27 mouse cellular contexts compared by ENCODE assay signal in genomic region chr17:47574028-47574427, GRCm38 (mm10). TPM values are rescaled to one million over a fixed set of nuclear protein-coding genes. Genes with fewer than 3 reads are reported as not detected.
DNase-seq lines count a peak whose midpoint lies in the region; ATAC-seq and TF ChIP-seq lines count a peak whose summit lies in the region.
"Had no signal": no experiment of that assay in that cellular context is flagged by ENCODE, and none has a peak within 500 bp of the region (broad histone marks: within the 10 kb centered on the region; RNA-seq: fewer than 3 reads in every experiment).

No protein-coding gene starts in this region.

- no peak for TF ChIP-seq CTCF in ES-Bruce4 (IDR thresholded peaks at IDR 0.05; ENCODE audit: low read depth, low read length)
- no peak for TF ChIP-seq CTCF in lung, embryonic 14.5 days (IDR thresholded peaks at IDR 0.05; ENCODE audit: low read depth)
- TF ChIP-seq CTCF in layer of hippocampus, adult 2 months (conservative IDR thresholded peaks at IDR 0.05) = no peak

- DNase-seq in ZHBTc4 (ENCODE audit: low read depth, low spot score) = peak; percentile 19
- peak; percentile 68 for DNase-seq in lung, embryonic 14.5 days
- DNase-seq in lung, postnatal 14 days = peak; percentile 54
- DNase-seq in midbrain, embryonic 11.5 days (ENCODE audit: low spot score, missing footprints) = no peak
- DNase-seq in layer of hippocampus, adult 2 months (ENCODE audit: low spot score in 2 of 2) = no peak
- no peak for DNase-seq in adrenal gland, adult 2 months
- DNase-seq: adrenal gland, postnatal 14 days; cerebellum, adult 11 months; cerebellum, adult 9-11 months; gastrocnemius, adult 2 months; kidney, adult 8-10 months; layer of hippocampus, adult 9-11 months; right cerebral cortex, postnatal 25 days; thymus, postnatal 36 days had no signal

- H3K4me2 ChIP-seq in lung, embryonic 14.5 days = peak overlapping the region; percentile 28; the same call in 1 of the 2 replicates
- no peak overlapping the region for H3K4me2 ChIP-seq in midbrain, embryonic 11.5 days
- H3K4me2 ChIP-seq: embryonic facial prominence, embryonic 13.5 days; forebrain, embryonic 15.5 days; heart, embryonic 12.5 days; hindbrain, embryonic 12.5 days; intestine, embryonic 15.5 days had no signal

- 0 out of 2 replicates have a peak, but pooled peaks have one; percentile 17 for ATAC-seq in lung, embryonic 14.5 days (ENCODE audit: insufficient read depth)
- ATAC-seq in midbrain, embryonic 11.5 days (ENCODE audit: low FRiP score) = no peak
- ATAC-seq: forebrain, embryonic 15.5 days; hindbrain, postnatal 0 days; intestine, embryonic 15.5 days; midbrain, embryonic 16.5 days had no signal

- TF ChIP-seq POLR2A in ES-Bruce4 (IDR thresholded peaks at IDR 0.05; ENCODE audit: insufficient read depth, low read length) = no peak

- WGBS in lung, embryonic 14.5 days = 58% methylated on average over 8 of the region's 8 CpGs
- 84% methylated on average over 8 of the region's 8 CpGs for WGBS in midbrain, embryonic 11.5 days

- peak overlapping the region; percentile 39 for H3K27ac ChIP-seq in ES-Bruce4 (ENCODE audit: insufficient read depth, low read length)
- peak overlapping the region; percentile 83 for H3K27ac ChIP-seq in lung, embryonic 14.5 days (ENCODE audit: low read depth)
- no peak overlapping the region for H3K27ac ChIP-seq in midbrain, embryonic 11.5 days (ENCODE audit: low read depth, low read length)
- H3K27ac ChIP-seq in layer of hippocampus, adult 2 months = no peak overlapping the region
- H3K27ac ChIP-seq: embryonic facial prominence, embryonic 13.5 days; forebrain, embryonic 10.5 days; forebrain, embryonic 15.5 days; gastrocnemius, adult 2 months; heart, adult 2 months; hindbrain, embryonic 12.5 days; hindbrain, postnatal 0 days; intestine, embryonic 15.5 days; kidney, postnatal 0 days; liver, embryonic 14.5 days had no signal

- no peaks in the 10 kb centered on the region for H3K9me3 ChIP-seq in ES-Bruce4 (replicated peaks; ENCODE audit: control insufficient read depth, insufficient read depth, low read length, poor library complexity, severe bottlenecking)
- no peaks in the 10 kb centered on the region for H3K9me3 ChIP-seq in lung, embryonic 14.5 days (ENCODE audit: low read depth, low read length)
- no peaks in the 10 kb centered on the region for H3K9me3 ChIP-seq in midbrain, embryonic 11.5 days (ENCODE audit: control insufficient read depth, low read length)
- H3K9me3 ChIP-seq: embryonic facial prominence, embryonic 13.5 days; forebrain, embryonic 10.5 days; forebrain, embryonic 15.5 days; heart, embryonic 12.5 days; hindbrain, embryonic 12.5 days; intestine, embryonic 15.5 days; midbrain, embryonic 10.5 days had no signal

- no peak for TF ChIP-seq EP300 in ES-Bruce4 (IDR thresholded peaks at IDR 0.05; ENCODE audit: insufficient read depth, low read depth, low read length)

- H3K4me1 ChIP-seq in ES-Bruce4 (ENCODE audit: control insufficient read depth, insufficient read depth, low read length) = peaks cover 12% of the 10 kb centered on the region
- H3K4me1 ChIP-seq in lung, embryonic 14.5 days (ENCODE audit: insufficient read depth) = no peaks in the 10 kb centered on the region
- H3K4me1 ChIP-seq in midbrain, embryonic 11.5 days (ENCODE audit: control insufficient read depth, insufficient read depth, low read length) = peaks cover 6% of the 10 kb centered on the region
- H3K4me1 ChIP-seq: forebrain, embryonic 15.5 days; heart, embryonic 12.5 days; intestine, embryonic 15.5 days had no signal

- no peak overlapping the region for H3K9ac ChIP-seq in ES-Bruce4 (ENCODE audit: low read depth, poor library complexity, severe bottlenecking)
- H3K9ac ChIP-seq in lung, embryonic 14.5 days = no peak overlapping the region
- H3K9ac ChIP-seq in midbrain, embryonic 11.5 days (ENCODE audit: low read length) = no peak overlapping the region
- H3K9ac ChIP-seq: embryonic facial prominence, embryonic 13.5 days; forebrain, embryonic 15.5 days; heart, embryonic 12.5 days; hindbrain, embryonic 12.5 days; intestine, embryonic 15.5 days; liver, embryonic 14.5 days had no signal

- no peak overlapping the region for H3K4me3 ChIP-seq in ES-Bruce4 (ENCODE audit: low read depth, low read length)
- H3K4me3 ChIP-seq in lung, embryonic 14.5 days (ENCODE audit: low read depth, low read length) = no peak overlapping the region
- H3K4me3 ChIP-seq in midbrain, embryonic 11.5 days (ENCODE audit: low read depth, low read length) = no peak overlapping the region
- no peak overlapping the region for H3K4me3 ChIP-seq in layer of hippocampus, adult 2 months
- H3K4me3 ChIP-seq: embryonic facial prominence, embryonic 13.5 days; forebrain, embryonic 10.5 days; forebrain, embryonic 15.5 days; gastrocnemius, adult 2 months; heart, adult 2 months; heart, embryonic 12.5 days; hindbrain, embryonic 12.5 days; intestine, embryonic 15.5 days; midbrain, embryonic 10.5 days had no signal

- H3K27me3 ChIP-seq in ES-Bruce4 (ENCODE audit: control insufficient read depth, insufficient read depth, low read length, poor library complexity, severe bottlenecking) = no peaks in the 10 kb centered on the region
- no peaks in the 10 kb centered on the region for H3K27me3 ChIP-seq in lung, embryonic 14.5 days (ENCODE audit: insufficient read depth, low read length)
- no peaks in the 10 kb centered on the region for H3K27me3 ChIP-seq in midbrain, embryonic 11.5 days (ENCODE audit: control insufficient read depth, insufficient read depth, low read length)
- H3K27me3 ChIP-seq: embryonic facial prominence, embryonic 13.5 days; forebrain, embryonic 15.5 days; heart, embryonic 12.5 days; hindbrain, embryonic 12.5 days; intestine, embryonic 15.5 days had no signal

- H3K36me3 ChIP-seq in ES-Bruce4 (ENCODE audit: control insufficient read depth, insufficient read depth, low read length, poor library complexity, severe bottlenecking) = no peaks in the 10 kb centered on the region
- H3K36me3 ChIP-seq in lung, embryonic 14.5 days (ENCODE audit: insufficient read depth) = no peaks in the 10 kb centered on the region
- no peaks in the 10 kb centered on the region for H3K36me3 ChIP-seq in midbrain, embryonic 11.5 days (ENCODE audit: control insufficient read depth, insufficient read depth, low read length)
- H3K36me3 ChIP-seq: embryonic facial prominence, embryonic 13.5 days; forebrain, embryonic 10.5 days; forebrain, embryonic 15.5 days; heart, embryonic 12.5 days; hindbrain, embryonic 12.5 days; intestine, embryonic 15.5 days; midbrain, embryonic 10.5 days had no signal

RNA-seq across cellular contexts. Expression of gene Bysl, which starts 37.3 kb away (rescaled TPM):
- 24.9 and 25.7 TPM in 2 replicates for polyA plus RNA-seq in ES-Bruce4 (2011; ENCODE audit: insufficient read depth, insufficient read length, low read depth, missing spikeins)
- polyA plus RNA-seq in lung, embryonic 14.5 days (2014; fragmentation: Nextera tagmentation; extraction: Ambion mirVana) = 24.2 and 25.4 TPM in 2 replicates
- polyA plus RNA-seq in midbrain, embryonic 11.5 days (2014; fragmentation: Nextera tagmentation; extraction: Ambion mirVana) = 29.6 and 30.4 TPM in 2 replicates
- total RNA-seq in layer of hippocampus, adult 2 months (2021) = 10 to 100 TPM; 18.1 to 18.2 TPM
- 10 to 100 TPM; 17.6 to 22.5 TPM for total RNA-seq in adrenal gland, adult 2 months (2021)
- polyA plus RNA-seq in adrenal gland, adult 2 months (2012; rRNA removed) = 9.4 and 11.7 TPM in 2 replicates

RNA-seq across cellular contexts. Expression of gene Med20, which starts 37.4 kb away (rescaled TPM):
- 26.4 and 36.9 TPM in 2 replicates for polyA plus RNA-seq in ES-Bruce4 (2011; ENCODE audit: insufficient read depth, insufficient read length, low read depth, missing spikeins)
- 45.5 and 49.2 TPM in 2 replicates for polyA plus RNA-seq in lung, embryonic 14.5 days (2014; fragmentation: Nextera tagmentation; extraction: Ambion mirVana)
- polyA plus RNA-seq in midbrain, embryonic 11.5 days (2014; fragmentation: Nextera tagmentation; extraction: Ambion mirVana) = 39.0 and 41.2 TPM in 2 replicates
- total RNA-seq in layer of hippocampus, adult 2 months (2021) = 10 to 100 TPM; 31.6 to 36.0 TPM
- total RNA-seq in adrenal gland, adult 2 months (2021) = 10 to 100 TPM; 32.9 to 40.6 TPM
- 15.2 and 17.4 TPM in 2 replicates for polyA plus RNA-seq in adrenal gland, adult 2 months (2012; rRNA removed)

RNA-seq across cellular contexts. Expression of gene Gm20517, which starts 37.4 kb away (rescaled TPM):
- 4.5 and 11.9 TPM in 2 replicates for polyA plus RNA-seq in ES-Bruce4 (2011; ENCODE audit: insufficient read depth, insufficient read length, low read depth, missing spikeins)
- 0.74 and 1.8 TPM in 2 replicates for polyA plus RNA-seq in lung, embryonic 14.5 days (2014; fragmentation: Nextera tagmentation; extraction: Ambion mirVana)
- 1.4 and 1.8 TPM in 2 replicates for polyA plus RNA-seq in midbrain, embryonic 11.5 days (2014; fragmentation: Nextera tagmentation; extraction: Ambion mirVana)
- 1 to 10 TPM; 4.4 to 5.5 TPM for total RNA-seq in layer of hippocampus, adult 2 months (2021)
- 1 to 10 TPM; 2.1 to 2.8 TPM for total RNA-seq in adrenal gland, adult 2 months (2021)
- 1.8 and 3.1 TPM in 2 replicates for polyA plus RNA-seq in adrenal gland, adult 2 months (2012; rRNA removed)

RNA-seq across cellular contexts. Expression of gene Usp49, which starts 56.5 kb away (rescaled TPM):
- polyA plus RNA-seq in ES-Bruce4 (2011; ENCODE audit: insufficient read depth, insufficient read length, low read depth, missing spikeins) = 15.8 and 16.8 TPM in 2 replicates
- 5.0 and 5.6 TPM in 2 replicates for polyA plus RNA-seq in lung, embryonic 14.5 days (2014; fragmentation: Nextera tagmentation; extraction: Ambion mirVana)
- 6.3 and 8.0 TPM in 2 replicates for polyA plus RNA-seq in midbrain, embryonic 11.5 days (2014; fragmentation: Nextera tagmentation; extraction: Ambion mirVana)
- total RNA-seq in layer of hippocampus, adult 2 months (2021) = 10 to 100 TPM; 11.5 to 12.3 TPM
- 1 to 10 TPM; 4.6 to 4.8 TPM for total RNA-seq in adrenal gland, adult 2 months (2021)
- 5.4 and 6.6 TPM in 2 replicates for polyA plus RNA-seq in adrenal gland, adult 2 months (2012; rRNA removed)

Comparison
In these comparisons a context has a peak if more than half of its experiments do, and no peak if none do; other contexts are left out.
1. H3K27ac ChIP-seq: peak in ES-Bruce4 (single experiment) and lung, embryonic 14.5 days (single experiment); none in midbrain, embryonic 11.5 days (single experiment) and layer of hippocampus, adult 2 months (single experiment).
2. DNase-seq: peak in ZHBTc4 (single experiment), lung, embryonic 14.5 days (single experiment) and lung, postnatal 14 days (single experiment); none in midbrain, embryonic 11.5 days (single experiment), layer of hippocampus, adult 2 months (0 of 2) and adrenal gland, adult 2 months (single experiment).